Mouse (Mus musculus): ENCODE data around the gene Aldh1l1. TPM values are rescaled to one million over a fixed set of nuclear protein-coding genes. Genes with fewer than 3 reads are reported as not detected.

Gene Aldh1l1
- total and polyA plus RNA-seq, 3 experiments: 0.04 to 0.14 TPM; not detected in 1

DNA sequence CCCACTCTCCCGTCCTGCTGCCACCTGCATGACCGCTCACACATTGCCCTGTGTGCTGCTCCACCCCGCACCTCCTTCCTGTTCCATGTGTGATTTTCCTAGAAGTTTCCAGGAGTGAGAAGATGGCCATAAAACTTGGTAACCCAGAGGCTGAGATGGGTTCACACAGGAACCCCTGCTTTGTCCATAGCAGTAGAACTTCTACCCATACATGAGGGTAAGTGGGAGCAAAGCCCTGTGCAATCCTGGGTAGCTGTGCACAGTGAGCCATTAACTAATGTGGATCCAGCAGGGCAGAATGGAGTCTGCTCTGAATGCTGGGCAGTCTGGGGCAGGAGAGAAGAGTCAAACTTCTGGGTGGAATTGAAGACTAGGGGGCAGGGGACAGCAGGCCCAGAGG lies 8.3 kb downstream of the Aldh1l1 start:
- peaks cover 0 to 4% of the 10 kb centered on the region in 2 experiments for H3K27me3 ChIP-seq (ENCODE audit: control insufficient read depth in 1 of 2, insufficient read depth in 2 of 2, low read length in 2 of 2)
- no peaks in the 10 kb centered on the region for H3K36me3 ChIP-seq (ENCODE audit: control insufficient read depth in 1 of 2, insufficient read depth in 2 of 2, low read length in 2 of 2)
- no peaks in the 10 kb centered on the region for H3K4me1 ChIP-seq (ENCODE audit: control insufficient read depth in 1 of 2, insufficient read depth in 2 of 2, low read length in 2 of 2)
- H3K9ac ChIP-seq (ENCODE audit: control insufficient read depth, low read depth, low read length, poor library complexity, severe bottlenecking): no peak overlapping the region
- H3K4me3 ChIP-seq (ENCODE audit: control insufficient read depth in 1 of 2, insufficient read depth in 1 of 2, low read depth in 2 of 2, low read length in 2 of 2): no peak overlapping the region
- H3K9me3 ChIP-seq (replicated peaks; ENCODE audit: insufficient read depth, low read length): no peaks in the 10 kb centered on the region
- no peak for DNase-seq (ENCODE audit: low read depth, low spot score)
- TF ChIP-seq MAX (IDR thresholded peaks at IDR 0.05; ENCODE audit: low read length): no peak
- no peak for TF ChIP-seq MYB (IDR thresholded peaks at IDR 0.05; ENCODE audit: low read depth, low read length)
- TF ChIP-seq CHD2 (IDR thresholded peaks at IDR 0.05; ENCODE audit: low read length): no peak
- no peak for TF ChIP-seq USF1 (IDR thresholded peaks at IDR 0.05; ENCODE audit: low read depth, low read length)
- TF ChIP-seq JUND (IDR thresholded peaks at IDR 0.05; ENCODE audit: low read depth, low read length): no peak
- TF ChIP-seq MAFK (IDR thresholded peaks at IDR 0.05; ENCODE audit: borderline replicate concordance, low read depth, low read length): no peak
- TF ChIP-seq TBP (IDR thresholded peaks at IDR 0.05; ENCODE audit: low read depth, low read length): no peak
- TF ChIP-seq MAZ (IDR thresholded peaks at IDR 0.05; ENCODE audit: low read depth, low read length): no peak
- TF ChIP-seq MEF2A (IDR thresholded peaks at IDR 0.05; ENCODE audit: extremely low read depth, insufficient replicate concordance, low read depth, low read length, poor library complexity, severe bottlenecking): no peak
- TF ChIP-seq MYC (IDR thresholded peaks at IDR 0.05; ENCODE audit: low read depth, low read length): no peak
- TF ChIP-seq GATA1 (IDR thresholded peaks at IDR 0.05; ENCODE audit: low read depth, low read length): no peak
- H3K79me2 ChIP-seq (ENCODE audit: control insufficient read depth, insufficient read depth, low read length, poor library complexity): no peaks in the 10 kb centered on the region
- no peak overlapping the region for H3K27ac ChIP-seq (ENCODE audit: control insufficient read depth, low read depth, low read length)

- no peak for DNase-seq (ENCODE audit: low read depth, low spot score)
- peaks cover 0 to 4% of the 10 kb centered on the region in 2 experiments for H3K27me3 ChIP-seq (ENCODE audit: control insufficient read depth in 1 of 2, insufficient read depth in 2 of 2, low read length in 2 of 2)
- no peaks in the 10 kb centered on the region for H3K36me3 ChIP-seq (ENCODE audit: control insufficient read depth in 1 of 2, insufficient read depth in 2 of 2, low read length in 2 of 2)
- H3K4me1 ChIP-seq (ENCODE audit: control insufficient read depth in 1 of 2, insufficient read depth in 2 of 2, low read length in 2 of 2): no peaks in the 10 kb centered on the region
- H3K4me3 ChIP-seq (ENCODE audit: control insufficient read depth in 1 of 2, insufficient read depth in 1 of 2, low read depth in 2 of 2, low read length in 2 of 2): no peak overlapping the region
- H3K9ac ChIP-seq (ENCODE audit: control insufficient read depth, low read depth, low read length, poor library complexity, severe bottlenecking): no peak overlapping the region
- no peak for TF ChIP-seq BHLHE40 (IDR thresholded peaks at IDR 0.05; ENCODE audit: borderline replicate concordance, low read depth, low read length)
- TF ChIP-seq SMC3 (IDR thresholded peaks at IDR 0.05; ENCODE audit: low read depth, low read length): no peak
- no peak for TF ChIP-seq KAT2A (conservative IDR thresholded peaks at IDR 0.05; ENCODE audit: low read depth, low read length)
- TF ChIP-seq GATA1 (IDR thresholded peaks at IDR 0.05; ENCODE audit: low read depth, low read length): no peak
- no peak for TF ChIP-seq ELF1 (IDR thresholded peaks at IDR 0.05; ENCODE audit: low read depth, low read length)
- TF ChIP-seq NRF1 (IDR thresholded peaks at IDR 0.05; ENCODE audit: insufficient read depth, low read depth, low read length, poor library complexity, severe bottlenecking): no peak
- TF ChIP-seq POLR2A (IDR thresholded peaks at IDR 0.05; ENCODE audit: control insufficient read depth in 1 of 2, insufficient read depth in 1 of 2, low read depth in 1 of 2, low read length in 2 of 2, poor library complexity in 1 of 2): no peak
- no peak for TF ChIP-seq HCFC1 (IDR thresholded peaks at IDR 0.05; ENCODE audit: low read depth, low read length)
- TF ChIP-seq ETS1 (IDR thresholded peaks at IDR 0.05; ENCODE audit: low read depth, low read length): no peak
- no peak for TF ChIP-seq ZMIZ1 (IDR thresholded peaks at IDR 0.05; ENCODE audit: low read depth, low read length)
- TF ChIP-seq ZNF384 (IDR thresholded peaks at IDR 0.05; ENCODE audit: low read depth, low read length): no peak
- TF ChIP-seq MAFK (IDR thresholded peaks at IDR 0.05; ENCODE audit: borderline replicate concordance, low read depth, low read length): no peak
- no peak for TF ChIP-seq RCOR1 (IDR thresholded peaks at IDR 0.05; ENCODE audit: low read depth, low read length)
- no peak for TF ChIP-seq GABPA (IDR thresholded peaks at IDR 0.05; ENCODE audit: low read depth, low read length)
- TF ChIP-seq RAD21 (IDR thresholded peaks at IDR 0.05; ENCODE audit: low read depth, low read length): no peak
- TF ChIP-seq SIN3A (IDR thresholded peaks at IDR 0.05; ENCODE audit: low read length): no peak
- TF ChIP-seq POLR2AphosphoS2 (IDR thresholded peaks at IDR 0.05; ENCODE audit: low read length): no peak
- no peaks in the 10 kb centered on the region for H3K9me3 ChIP-seq (replicated peaks; ENCODE audit: insufficient read depth, low read length)
- no peaks in the 10 kb centered on the region for H3K79me2 ChIP-seq (ENCODE audit: control insufficient read depth, insufficient read depth, low read length, poor library complexity)
- H3K27ac ChIP-seq (ENCODE audit: control insufficient read depth, low read depth, low read length): no peak overlapping the region
These were observed 9.2 kb downstream of the Aldh1l1 start for GRCm38 (mm10) chr6:90495282-90495912.
